Mouse (Mus musculus): ENCODE measurements around the gene Dusp13. TPM values are rescaled to one million over a fixed set of nuclear protein-coding genes. Genes with fewer than 3 reads are reported as not detected.

The Dusp13 gene
- under 1 TPM; 0.07 to 0.31 TPM for polyA plus RNA-seq (2012; fragmentation: generic; extraction: Trizol)

DNA sequence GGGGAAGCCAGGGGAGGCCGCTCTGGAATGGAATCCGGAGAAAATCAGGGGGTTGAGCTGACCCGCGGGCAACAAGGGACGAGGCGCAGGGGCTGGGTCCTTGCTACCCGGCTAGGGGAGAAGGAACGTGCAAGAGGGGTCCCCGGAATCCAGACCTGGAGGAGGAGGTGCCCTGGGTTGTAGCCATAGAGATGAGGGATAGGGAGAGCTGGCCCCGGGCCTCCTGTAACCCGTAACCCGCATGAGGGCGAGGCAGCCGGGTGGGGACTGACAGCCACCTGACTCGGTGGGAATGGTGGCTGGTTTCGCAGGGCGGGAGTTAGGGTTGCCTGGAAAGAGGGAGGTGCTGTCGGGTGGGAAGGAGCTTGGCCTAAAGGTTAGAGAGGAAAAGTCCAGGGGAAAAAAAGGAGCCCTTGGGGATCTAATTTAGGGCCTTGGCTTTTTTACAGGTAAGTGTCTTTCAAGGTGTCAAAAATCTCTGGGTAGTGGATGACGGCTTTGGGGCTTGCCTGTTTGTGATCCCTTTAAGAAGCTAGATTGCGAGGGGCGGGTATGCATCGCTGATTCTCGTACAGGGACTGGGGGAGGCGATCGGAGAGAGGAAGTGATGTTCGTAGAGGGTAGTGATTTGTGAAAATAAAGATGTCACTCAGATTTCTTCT, at the start of gene Dusp13:
Gene Dusp13, minus strand, starts transcription at position 301 of the 662 bp plus-strand sequence.

DNA sequence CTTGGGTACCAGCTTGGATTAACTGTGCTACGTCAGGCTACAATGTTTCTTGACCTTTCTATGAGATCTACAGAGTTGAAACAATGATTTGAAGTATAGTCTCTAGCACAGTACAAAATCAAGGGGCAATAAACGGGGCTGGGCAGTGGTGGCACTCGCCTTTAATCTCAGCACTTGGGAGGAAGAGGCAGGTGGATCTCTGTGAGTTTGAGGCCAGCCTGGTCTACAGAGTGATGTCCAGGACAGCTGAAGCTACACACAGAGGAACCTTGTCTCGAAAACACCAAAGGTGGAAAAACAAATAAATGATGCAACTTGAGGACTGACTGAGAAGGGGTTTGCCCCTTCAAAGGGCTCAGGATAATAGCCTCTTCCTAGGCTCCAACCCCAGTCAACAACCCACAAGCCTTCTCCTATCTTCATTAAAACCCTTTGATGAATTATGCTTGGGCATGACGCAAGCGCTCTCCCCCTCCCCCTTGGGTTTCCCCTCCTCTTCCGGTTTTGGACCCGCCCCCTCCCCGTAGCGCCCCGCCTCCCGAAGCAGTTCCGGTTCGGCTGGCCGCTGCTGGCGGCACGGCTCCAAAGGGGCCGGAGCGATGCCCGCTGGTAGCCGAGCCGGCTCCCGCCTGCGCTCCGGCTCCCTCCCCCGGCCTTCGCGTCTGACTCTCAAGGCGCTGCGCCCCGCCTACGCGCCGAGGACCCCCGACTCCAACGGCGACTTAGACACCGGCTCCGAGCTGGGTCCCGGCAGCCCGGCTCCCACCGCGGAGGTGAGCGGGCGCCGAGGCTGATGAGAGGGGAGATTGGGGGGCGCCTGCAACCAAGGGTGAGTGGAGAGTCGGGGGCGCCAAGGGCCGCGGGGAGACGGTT, 737 bp downstream of the Dusp13 start, which contains the start of gene Samd8:
Gene Samd8, plus strand, starts transcription at position 524 of the 873 bp plus-strand sequence.

DNA sequence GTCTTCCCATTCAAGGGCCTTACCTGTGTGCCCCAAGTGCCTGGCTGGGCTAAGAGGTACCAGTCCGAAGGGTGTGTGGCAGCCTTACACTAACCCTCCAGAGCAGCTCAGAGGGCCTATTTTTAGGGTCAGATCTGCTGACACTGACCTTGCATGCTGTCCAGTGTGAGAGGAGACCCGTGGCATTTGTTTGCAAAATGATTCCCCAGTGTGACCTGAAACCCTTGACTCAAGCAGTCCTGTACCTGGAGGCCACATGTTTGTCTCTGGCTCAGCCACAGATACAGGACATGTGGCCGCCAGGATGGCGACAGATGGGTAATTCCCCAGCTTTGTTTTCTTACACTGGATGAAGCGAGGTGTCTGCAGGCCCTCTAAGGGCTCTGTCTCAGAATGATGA, 36.5 kb downstream of the Dusp13 start, which contains the start of gene Dupd1:
Gene Dupd1, minus strand, starts transcription at position 91 of the 400 bp plus-strand sequence.

Other genes with a start within 250 kb of the Dusp13 start
- under 1 TPM in 1 of 2 experiments, not detected in 1; 0.05 TPM for gene Dupd1, start 36.6 kb downstream of the Dusp13 start, polyA plus RNA-seq (2012; fragmentation: generic; extraction: Trizol)
- 1 to 10 TPM; 1.4 to 3.2 TPM for gene Samd8, start 650 bp downstream of the Dusp13 start, polyA plus RNA-seq (2012; fragmentation: generic; extraction: Trizol)
- gene Vdac2, start 74.1 kb upstream of the Dusp13 start, polyA plus RNA-seq (2012; fragmentation: generic; extraction: Trizol) = 100 to 1,000 TPM in 1 of 2 experiments, 10 to 100 TPM in 1; 94.4 to 139 TPM
- gene Comtd1, start 97.8 kb upstream of the Dusp13 start, polyA plus RNA-seq (2012; fragmentation: generic; extraction: Trizol) = 10 to 100 TPM; 28.1 to 79.2 TPM
- 10 to 100 TPM in 1 of 2 experiments, 1 to 10 TPM in 1; 2.3 to 33.2 TPM for gene Zfp503, start 238.4 kb upstream of the Dusp13 start, polyA plus RNA-seq (2012; fragmentation: generic; extraction: Trizol)